Mouse (Mus musculus) forelimb bud, embryonic 11.5 days (tissue): Measurements from ENCODE around the gene Tbccd1.
A peak's percentile ranks its signal among the peaks of the same experiment; 100 is the strongest.

Experiments
- DNase-seq: peaks from one replicate; pipeline ENCODE4 v3.0.0-alpha.2; 2012; ENCODE audit warnings: low read depth, low spot score

The Tbccd1 gene

DNA sequence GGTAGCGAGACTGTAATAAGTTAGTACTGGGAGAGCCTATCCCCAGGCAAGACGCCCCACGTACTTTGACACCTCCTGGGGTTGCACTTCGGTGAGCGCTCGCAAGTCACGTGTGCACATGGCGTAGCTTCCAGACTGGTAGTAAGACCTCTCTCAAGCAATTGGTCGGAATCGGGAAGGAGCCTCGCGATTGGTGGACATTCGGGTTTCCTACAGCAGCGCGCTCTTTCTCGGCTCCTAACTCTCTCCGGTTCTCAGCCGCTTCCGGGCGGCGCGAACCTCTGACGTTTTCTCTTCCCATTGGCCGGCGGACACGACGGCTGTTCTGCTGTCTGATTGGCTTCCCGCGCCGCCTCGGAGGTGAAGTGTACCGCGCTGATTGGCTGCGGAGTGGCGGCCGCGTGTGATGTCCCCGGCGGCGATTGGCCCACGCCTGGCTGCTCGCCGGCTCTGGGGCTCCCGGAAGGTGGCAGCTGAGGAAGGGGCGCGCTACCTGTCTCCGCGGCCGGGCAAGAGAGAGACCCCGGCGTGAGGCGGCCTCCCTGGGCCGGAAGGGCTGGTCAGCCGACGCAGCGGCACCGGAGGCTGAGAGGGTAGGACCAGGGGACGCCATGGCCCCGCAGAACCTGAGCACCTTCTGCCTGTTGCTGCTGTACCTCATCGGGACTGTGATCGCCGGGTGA is at the start of gene Tbccd1, which contains the start of gene Dnajb11:
Gene Tbccd1 (minus strand): TSS at position 239 of the 683 bp plus-strand sequence.
Gene Dnajb11 (plus strand): TSS at position 415 of the 683 bp plus-strand sequence.
- DNase-seq, result peak; percentile 99

DNA sequence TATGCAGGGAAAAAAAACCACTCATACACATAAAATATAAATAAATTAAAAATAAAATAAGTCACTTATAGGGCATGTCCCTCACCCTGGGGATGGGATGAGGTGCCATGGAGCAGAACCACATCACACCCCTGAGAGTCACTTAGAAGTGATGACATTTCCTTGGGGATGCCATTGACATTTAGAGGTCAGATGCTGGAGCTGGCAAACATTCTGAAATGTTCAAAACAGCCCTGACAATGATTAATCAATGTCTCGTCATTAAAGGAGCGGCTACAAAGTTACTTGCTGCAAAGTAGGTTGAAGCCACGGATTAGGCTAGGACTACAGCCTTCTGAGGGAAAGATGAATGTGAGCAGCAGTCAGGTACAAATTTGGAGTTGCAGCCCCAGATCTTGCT is 43.9 kb upstream of the Tbccd1 start:
- DNase-seq, result no peak

DNA sequence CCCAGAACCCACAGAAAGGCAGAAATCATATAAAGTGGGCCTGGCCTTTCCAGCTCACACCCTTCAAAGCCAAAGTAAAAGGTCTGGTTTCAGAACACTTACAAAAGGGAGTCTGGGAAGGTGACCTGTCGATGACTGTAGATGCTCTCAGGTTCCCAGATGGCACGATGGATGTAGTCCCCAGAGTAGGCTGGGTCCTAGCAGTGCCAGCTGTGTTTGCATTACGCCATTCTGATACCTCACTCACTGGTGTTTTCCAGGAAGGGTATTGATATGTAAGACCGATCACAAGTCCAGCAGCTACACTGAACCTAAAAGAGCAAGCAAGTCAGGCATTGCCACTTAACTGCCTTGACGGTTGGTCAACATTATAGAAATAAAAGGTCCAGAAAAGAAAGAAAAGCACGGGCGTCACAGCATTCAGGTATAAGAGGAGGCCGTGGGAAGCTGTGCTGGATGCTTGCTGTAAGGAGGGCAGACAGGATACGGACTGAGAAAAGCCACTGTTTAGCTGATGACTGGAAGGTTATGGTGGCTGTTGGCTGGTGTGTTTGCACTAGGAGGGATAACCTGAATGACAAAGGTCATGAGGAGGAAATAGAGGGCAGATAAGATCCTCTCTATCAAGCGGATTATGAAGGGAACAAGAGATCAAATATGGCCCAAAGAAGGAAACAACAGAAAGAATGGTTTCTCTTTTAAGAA is 42.5 kb upstream of the Tbccd1 start:
- no peak for DNase-seq

DNA sequence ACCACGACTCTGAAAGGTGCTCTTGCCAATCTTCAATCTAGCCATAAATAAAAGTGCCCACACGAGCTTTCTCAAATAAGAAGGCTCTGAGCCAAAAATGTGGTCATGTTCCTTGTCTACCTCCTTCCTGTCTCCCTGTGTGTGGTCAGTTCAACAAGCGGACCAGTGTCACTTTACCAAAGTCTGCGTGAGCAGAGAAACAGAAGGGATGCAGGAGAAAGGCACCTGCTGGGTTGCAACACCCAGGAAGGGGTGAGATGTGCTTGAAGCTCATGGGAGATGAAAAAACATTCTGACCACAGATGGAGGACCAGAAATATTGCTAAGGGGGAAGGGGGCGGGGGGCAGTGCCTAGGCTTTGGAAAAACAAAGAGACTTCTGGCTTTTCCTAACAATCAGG is 41.9 kb upstream of the Tbccd1 start:
- no peak for DNase-seq

DNA sequence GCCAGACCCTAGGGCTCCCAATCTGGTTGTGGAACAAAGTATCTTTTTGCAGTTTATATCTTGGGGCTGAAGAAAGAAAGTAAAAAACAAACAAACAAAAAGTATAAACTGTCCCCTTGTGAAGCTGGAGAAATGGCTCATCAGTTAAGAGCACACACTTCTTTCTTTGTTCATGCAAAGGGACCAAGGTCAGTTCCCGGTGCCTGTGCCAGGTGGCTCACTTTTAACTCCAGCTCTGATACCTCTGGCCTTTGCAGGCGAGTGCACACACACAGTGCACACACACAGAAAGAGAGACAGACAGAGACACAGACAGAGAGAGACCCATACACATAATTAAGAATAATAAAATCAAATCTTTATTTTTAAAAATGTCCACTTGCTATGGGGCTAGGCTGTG is 39.1 kb upstream of the Tbccd1 start:
- no peak for DNase-seq

DNA sequence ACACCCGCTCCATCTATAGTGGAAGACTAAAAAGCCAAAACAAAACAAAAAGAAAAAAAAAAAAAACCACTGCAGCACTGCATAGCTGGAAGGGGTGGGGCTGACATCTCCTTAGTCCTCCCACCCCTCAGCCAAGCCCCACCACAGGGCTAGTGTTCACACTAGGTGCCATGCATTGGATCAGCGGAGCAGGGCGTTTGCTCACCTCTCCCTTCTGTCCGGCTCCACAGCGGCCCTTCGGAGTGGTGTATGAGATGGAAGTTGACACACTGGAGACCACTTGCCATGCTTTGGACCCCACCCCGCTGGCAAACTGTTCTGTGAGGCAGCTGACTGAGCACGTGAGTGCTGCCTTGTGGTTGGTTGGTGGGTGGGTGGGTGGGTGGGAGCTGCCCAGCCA is 36.6 kb upstream of the Tbccd1 start:
- no peak for DNase-seq

DNA sequence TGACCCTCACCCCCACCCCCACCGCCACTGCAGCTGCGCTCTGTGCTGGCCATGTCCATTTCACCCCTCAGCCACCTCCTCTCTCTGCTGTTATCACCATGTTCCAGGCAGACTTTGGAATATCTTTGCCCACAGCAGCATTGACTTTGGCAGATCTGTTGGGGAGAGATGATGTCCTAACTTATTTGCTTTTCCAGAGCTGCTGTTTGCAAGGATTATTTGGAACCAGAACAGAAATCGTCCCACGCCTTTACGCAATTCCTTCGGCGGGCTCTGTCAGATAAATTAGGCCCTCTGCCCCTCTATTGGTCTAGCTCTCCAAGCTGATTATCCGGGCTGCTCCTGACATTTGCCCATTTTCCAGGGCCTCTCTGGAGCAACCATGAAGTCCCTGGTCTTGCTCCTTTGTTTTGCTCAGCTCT is 34.3 kb upstream of the Tbccd1 start:
- DNase-seq, result no peak

DNA sequence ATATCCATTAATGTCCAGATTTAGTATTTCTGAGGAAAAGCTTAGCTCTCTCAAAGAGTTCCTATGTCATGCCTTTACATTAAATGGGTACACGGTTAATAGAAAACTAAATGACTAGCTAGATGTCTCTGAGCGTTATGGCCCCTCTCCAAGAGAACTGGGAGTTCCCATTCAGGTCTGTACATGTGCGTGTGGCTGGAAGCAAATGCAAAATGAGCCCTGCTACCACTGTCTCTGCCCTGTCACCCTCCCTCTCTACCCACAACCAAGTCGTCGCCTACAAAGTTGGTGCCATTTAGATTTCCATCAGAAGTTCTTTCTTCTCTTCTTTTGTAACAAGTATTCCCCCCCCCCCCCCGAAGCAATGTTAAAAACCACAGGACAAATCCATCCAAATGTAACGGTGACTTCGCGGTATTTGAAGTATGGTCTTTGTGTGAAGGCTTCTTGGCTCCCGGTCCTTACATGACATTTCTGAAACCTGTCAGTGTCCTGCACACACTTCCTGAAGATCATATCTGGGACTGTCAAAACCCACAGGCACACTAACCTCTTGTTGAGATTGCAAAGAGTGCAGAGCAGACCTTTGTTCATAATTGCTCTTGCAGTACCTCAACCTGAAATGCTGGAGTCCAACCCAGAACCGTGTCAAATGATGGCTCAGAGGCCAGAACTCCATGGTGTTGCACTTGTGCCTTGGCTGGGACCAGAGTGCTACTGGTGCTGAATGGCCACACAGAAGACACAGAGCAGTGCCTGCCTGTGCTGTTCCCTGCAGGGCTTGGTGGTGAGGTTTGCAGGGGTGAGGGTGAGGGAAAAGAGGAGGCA is 33.4 kb upstream of the Tbccd1 start, which contains the start of gene Ahsg:
Gene Ahsg (plus strand): TSS at position 595 of the 828 bp plus-strand sequence.
- DNase-seq, result no peak

DNA sequence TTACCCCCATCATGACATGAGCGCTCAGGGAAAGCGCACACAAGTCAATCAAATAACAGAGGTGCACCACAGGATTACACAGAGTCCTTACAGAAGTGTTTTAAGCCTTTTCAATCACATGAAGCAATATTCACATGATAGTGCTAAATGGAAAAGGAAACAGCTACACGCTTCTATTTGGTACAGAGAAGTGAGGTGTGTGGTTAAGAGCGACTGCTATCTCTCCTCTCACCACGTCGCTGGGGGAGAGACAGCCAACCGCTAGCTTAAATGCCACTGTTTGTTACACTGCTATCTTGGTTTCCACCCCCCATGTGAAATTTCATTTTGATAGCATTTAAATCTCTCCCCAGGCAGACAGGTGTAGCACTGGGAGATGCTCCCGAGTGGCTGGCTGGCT is 32.2 kb upstream of the Tbccd1 start:
- no peak for DNase-seq

DNA sequence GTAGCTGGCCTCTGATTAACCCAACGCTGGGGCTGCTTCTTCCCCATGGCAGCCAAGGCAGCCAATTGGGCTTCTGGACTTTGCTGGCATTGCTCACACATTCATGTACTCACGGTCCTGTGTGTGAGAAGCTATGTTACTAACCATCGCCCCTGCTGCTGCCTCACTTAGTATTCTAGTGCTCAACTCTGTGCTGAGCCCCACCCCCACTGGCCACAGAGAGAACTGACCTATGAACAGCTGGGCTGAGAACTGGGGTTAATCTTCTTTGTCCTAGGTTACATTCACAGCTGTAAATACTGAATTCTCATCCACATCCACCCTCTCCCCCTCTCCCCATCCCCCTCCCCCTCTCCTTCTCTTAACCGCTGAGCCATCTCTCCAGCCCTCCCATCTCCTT is 31.4 kb upstream of the Tbccd1 start:
- DNase-seq, result no peak

DNA sequence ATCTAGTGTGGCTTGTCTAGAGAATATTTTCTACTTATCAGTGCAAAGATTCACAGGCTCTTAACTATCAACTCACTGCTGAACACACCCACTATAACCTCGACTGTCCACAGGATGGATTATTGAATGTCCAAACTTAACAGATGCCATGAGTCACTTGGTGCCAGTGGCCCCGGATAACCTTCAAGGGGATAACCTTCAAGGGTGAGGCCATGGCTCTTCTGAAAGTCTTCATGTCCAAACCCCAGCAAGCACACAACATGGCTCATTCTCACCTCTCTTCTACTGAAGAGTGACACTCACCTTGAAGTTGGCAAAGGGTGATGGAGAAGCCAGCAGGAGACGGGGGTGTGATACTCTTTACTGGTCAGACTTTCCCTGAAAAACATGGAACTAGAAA is 29.3 kb upstream of the Tbccd1 start:
- no peak for DNase-seq

DNA sequence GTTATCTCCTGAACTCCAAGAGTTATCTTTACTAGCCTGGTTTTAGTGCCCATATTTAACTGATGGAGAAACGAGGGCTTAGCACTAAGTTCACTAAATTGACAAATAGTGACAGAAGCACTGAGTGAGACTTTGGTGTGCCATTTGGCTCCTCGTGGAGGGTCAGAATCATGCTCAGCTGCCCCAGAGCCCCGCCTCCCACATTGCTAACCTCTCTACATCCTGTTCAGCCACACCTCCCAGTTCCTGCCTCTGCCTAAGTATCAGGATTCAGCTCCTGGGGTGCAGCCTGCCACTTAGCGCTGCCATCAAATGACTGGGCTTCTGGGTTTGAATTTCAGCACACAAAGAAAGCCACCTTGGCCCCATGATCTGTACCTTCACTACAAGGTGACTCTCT is 27.9 kb upstream of the Tbccd1 start:
- no peak for DNase-seq

DNA sequence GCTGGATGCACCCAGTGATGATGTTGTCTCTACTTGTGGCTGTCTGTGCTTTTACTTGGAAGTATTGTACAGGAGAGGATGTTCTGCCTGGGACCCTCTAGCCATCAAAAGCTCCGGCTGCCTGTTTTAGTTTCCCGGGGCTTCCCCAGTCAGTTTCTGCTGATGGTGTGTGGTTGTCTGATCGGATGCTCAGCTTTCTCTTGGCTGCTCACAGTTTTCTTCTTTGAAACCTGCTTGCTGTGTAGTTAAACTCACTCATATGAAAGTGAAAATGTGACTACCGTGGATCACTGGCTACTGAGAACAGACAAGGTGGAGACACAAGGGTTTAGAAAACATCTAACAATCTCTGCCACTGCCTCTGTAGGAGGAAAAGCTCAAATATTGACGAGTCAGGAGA is 26.0 kb upstream of the Tbccd1 start:
- no peak for DNase-seq

DNA sequence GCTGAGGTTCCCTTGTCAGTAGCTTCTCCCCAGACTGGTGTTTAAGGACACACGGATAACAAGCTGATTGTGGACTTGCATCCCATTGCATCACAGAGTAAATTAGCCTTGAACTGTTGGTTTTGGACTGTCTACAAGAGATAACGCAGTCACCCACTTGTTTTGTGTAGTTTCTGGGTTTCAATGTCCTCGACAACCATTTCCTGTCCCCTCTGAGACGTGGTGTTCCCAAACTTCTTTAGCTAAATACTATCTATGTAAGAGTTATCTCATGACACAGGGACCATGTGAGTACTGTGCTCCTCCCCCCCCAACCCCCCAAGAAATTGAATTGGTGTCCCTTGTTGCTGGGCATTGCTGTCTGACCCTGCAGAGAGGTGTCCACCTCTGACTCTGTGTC is 24.0 kb upstream of the Tbccd1 start:
- DNase-seq, result no peak

DNA sequence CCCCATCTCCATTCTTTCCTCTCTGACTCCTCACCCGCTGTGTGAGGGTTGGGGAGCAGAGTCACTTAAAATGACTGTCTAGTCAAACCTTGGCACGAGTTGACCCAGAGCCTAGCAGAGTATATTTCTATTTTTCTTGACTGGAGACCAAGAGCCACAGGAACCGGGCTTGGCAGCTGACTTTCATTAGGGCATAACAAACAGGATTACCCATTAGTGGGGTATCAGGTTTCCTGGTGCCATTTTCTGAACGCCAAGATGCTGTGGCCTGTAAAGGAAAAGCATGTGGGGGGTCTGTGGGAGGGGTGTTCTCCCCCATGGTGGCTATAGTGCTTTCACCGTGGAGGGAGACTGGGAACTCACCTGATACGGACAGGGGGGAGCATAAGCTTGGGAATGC is 23.4 kb upstream of the Tbccd1 start:
- peak; percentile 70 for DNase-seq

DNA sequence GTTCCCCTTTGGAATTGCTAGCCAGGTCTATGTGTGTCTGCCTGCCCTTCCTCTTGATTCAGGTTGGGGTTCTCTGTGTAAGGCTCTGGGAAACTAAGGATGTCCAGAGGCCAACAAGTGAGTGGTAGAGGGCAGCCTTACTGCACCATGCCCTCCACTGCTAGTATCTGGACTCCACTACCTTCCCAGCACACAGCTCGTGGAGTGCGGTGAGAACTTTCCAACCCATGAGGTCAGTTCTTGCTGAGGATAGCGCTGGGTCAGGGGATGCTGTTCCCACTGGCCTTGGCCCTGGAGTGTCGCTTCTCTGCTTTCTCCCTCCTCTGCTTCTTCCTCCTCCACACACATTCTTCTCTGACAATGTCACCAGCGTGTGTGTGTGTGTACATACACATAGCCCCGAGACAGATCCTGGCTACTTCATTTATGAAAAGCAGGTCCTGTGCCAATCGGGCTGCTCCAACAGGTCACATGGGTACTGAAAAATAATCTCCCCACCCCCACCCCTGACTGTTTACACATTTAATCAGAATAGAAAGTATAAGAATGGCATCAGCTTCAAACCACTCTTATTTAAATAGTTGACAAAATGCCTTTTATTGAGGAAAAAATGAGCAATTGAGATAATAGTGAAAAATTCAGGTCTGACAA is 22.6 kb upstream of the Tbccd1 start:
- no peak for DNase-seq

DNA sequence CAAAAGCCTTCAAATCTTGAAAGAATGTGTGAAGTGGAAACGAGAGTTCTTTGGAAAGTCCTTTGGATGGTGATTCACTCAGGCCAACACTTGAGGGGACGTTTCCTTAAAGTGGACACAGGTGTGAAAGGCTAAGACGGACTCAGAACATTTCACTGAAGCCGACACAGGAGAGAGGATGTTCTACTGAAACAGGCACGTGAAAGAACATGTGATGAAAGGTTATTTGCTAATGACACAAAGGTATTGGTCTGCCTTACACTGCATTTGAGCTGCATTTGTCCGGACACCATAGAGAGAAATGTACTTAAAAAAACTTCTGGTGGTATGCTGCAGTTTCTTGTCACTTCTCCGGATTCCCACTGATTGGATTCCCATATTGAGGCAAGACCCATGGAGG is 21.2 kb upstream of the Tbccd1 start:
- DNase-seq, result no peak

DNA sequence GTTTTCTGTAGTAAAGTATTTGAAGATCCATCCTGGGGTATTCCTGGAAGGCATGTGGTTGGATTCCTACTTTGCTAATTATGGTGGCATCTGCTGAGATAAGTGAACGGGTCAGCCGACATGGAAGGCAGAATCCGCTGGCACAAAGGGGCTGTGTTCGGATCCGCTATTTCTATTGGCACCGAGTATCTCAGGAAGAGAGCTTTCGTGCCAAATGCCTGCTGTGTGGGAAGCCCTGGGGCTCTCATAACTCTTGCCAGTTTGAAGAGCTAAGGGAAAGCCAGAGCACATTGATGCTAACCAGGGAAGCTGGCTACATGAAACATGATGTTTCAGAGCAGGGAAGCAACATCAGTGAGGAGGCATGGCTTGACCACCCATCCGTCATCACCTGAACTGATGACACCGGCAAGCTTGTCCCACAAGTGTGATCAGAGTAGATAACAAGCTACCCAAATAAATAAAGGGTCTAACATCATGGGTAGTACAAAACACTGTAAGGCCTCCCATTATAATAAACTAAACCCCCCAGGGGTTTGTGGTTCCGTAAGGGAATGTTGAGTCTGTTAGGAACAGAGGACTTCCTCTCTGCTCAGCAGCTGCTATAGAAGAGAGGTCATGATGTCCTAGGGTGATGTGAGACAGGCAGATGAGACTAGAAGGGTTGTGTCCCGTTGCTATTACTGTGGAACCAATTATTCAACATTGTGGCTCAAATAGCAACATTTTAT is 20.4 kb upstream of the Tbccd1 start:
- DNase-seq, result no peak

DNA sequence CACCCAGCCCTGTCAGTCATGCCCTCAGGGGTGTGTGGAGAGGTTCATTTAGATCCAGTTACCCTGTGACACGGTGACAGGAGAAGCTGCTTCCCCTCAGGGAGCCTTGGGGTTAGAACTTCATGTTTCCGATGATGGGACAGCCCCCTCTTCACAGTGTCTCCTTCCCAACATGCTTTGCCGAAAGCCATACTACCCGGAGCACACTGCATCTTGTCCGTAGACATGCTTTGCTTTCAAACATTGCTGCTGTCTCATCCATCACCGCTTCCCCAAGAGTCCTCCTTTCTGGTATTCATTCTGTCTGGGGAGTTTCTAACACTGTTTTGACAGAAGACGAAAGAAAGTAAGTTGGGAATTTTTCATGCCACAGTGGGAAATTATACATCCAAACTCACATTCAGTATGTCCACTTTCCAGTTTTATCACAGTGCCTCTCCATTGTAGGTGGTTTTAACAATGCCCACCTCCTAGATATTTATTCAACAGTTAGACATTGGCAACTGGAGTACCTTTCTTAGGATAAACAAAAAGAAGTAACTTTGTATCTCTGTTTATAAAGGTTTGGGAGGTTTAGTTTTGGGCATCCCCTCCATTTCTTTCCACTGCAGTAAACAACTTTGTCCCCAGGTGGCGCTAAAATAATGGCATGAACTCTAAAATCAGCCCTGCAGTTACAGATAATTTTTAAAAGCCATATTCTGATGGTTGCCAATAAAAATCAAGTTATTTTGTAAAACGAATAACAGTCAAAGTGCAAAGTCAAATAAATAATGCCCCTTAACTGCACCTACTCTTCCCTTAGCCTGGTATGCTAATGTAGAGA is 19.0 kb upstream of the Tbccd1 start:
- peak; percentile 10 for DNase-seq

DNA sequence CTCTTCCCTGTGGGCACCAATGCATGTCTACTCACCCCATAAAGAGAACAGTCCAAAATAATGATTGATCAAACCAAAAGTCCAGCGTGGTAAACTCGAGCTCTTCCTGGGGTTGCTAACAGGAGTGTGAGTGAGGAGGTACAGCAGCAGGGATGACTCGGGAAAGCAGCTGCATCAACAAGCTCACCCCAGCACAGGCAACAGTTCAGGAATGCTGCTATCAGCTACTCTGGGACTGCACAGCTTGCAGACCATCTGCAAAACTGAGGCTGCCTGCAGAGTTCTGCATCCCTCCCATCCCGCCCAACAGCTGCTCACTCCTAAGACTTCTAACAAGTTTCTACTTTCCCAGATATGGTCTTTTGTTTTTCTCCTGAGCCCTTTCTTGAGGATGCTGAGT is 15.9 kb upstream of the Tbccd1 start:
- DNase-seq, result no peak
